Mouse (Mus musculus): ENCODE results near the gene Ifngr2. TPM values are rescaled to one million over a fixed set of nuclear protein-coding genes. Genes with fewer than 3 reads are reported as not detected.
"Not testable (repeated sequence)": the region's sequence is repeated elsewhere in the genome, so short reads cannot be mapped to it uniquely, and the experiment has no call there.

Gene Ifngr2
- polyA plus RNA-seq, 1 experiment from 2014 or later, result 63.0 TPM

- no peak for ATAC-seq
- Histone ChIP-seq H3K9ac (no peak overlapping the region), H3K9me3 (replicated peaks) (0 out of 2 replicates have a peak, but pooled peaks cover 5% of the 10 kb centered on the region), H3K27me3 (no peaks in the 10 kb centered on the region), H3K36me3 (ENCODE audit: poor library complexity, severe bottlenecking) (no peaks in the 10 kb centered on the region), H3K4me2 (no peak overlapping the region), H3K27ac (no peak overlapping the region), H3K4me1 (no peaks in the 10 kb centered on the region), H3K4me3 (no peak overlapping the region)
- 94% methylated on average over 6 of the region's 6 CpGs for WGBS
These were observed 20.6 kb upstream of the Ifngr2 start for GRCm38 (mm10) chr16:91526274-91526673.

DNA sequence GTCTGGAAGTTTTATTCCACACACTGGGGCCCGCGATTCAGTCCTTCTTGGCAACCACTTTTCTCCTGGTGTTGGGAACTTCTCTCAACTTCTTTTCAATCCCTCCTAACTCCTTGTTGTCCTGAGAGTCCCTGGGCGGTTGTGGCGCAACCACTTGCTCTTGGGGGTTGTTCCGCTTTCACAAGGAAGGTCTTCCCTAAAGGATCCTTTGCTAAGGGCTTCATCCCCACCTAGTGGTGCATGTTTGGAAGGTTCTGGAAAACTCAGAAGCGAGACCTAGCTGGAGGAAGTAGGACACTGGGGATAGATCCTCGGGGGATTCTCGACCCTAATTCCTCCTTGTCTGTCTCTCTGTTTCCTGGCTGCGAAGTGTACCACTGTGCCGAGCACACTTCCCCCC is 19.8 kb upstream of the Ifngr2 start:
- H3K4me2 ChIP-seq, result no peak overlapping the region
- 76% methylated on average over 10 of the region's 10 CpGs for WGBS
- no peak overlapping the region for H3K9ac ChIP-seq
- no peak for ATAC-seq
- no peak overlapping the region for H3K4me3 ChIP-seq
- no peaks in the 10 kb centered on the region for H3K4me1 ChIP-seq
- no peak overlapping the region for H3K27ac ChIP-seq
- no peaks in the 10 kb centered on the region for H3K36me3 ChIP-seq (ENCODE audit: poor library complexity, severe bottlenecking)
- 0 out of 2 replicates have a peak, but pooled peaks cover 5% of the 10 kb centered on the region for H3K9me3 ChIP-seq (replicated peaks)
- no peaks in the 10 kb centered on the region for H3K27me3 ChIP-seq

DNA sequence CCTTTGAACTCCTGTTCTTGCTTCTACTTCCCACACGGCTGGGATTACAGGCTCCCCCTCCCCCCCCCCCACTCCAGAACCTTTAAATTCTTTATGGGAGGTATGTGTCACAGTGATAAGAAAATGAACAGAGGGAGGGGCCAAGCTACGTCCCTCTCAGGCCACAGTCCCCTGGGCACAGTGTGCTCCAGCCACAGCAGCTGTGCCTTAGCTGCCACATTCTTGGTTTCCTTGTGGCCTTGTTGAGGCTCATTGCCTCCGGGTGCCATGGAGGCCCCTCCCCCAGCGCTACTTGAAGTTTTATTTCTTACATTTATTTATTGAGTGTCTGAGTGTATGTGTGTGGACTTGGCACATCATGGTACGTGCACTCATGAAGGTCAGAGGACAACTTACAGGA is 19.4 kb upstream of the Ifngr2 start:
- H3K27ac ChIP-seq, result no peak overlapping the region
- 74% methylated on average over 5 of the region's 5 CpGs for WGBS
- H3K9ac ChIP-seq, result no peak overlapping the region
- no peak for ATAC-seq
- H3K4me3 ChIP-seq, result no peak overlapping the region
- H3K4me1 ChIP-seq, result no peaks in the 10 kb centered on the region
- H3K27me3 ChIP-seq, result no peaks in the 10 kb centered on the region
- H3K9me3 ChIP-seq (replicated peaks), result 0 out of 2 replicates have a peak, but pooled peaks cover 5% of the 10 kb centered on the region
- H3K4me2 ChIP-seq, result no peak overlapping the region
- no peaks in the 10 kb centered on the region for H3K36me3 ChIP-seq (ENCODE audit: poor library complexity, severe bottlenecking)

DNA sequence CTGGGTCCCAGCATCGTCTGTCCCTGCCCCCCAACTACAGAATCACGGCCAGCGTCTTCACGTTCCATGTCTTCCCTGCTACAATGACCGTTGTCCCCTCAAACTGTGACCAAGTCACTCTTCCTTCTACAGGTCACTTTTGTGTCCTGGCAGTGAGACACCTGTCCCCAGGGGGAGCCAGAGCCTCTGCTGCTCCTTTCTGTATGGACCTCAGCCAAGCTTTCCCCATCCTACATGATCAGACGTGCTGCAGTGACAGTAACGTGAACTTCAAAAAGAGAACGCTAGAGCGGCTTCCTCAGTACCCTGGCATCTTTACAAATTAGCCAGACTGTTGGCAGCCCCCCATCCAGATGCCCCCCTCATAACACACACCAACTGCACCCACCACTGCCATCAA is 18.3 kb upstream of the Ifngr2 start:
- Histone ChIP-seq H3K36me3 (ENCODE audit: poor library complexity, severe bottlenecking) (no peaks in the 10 kb centered on the region), H3K9ac (no peak overlapping the region), H3K4me3 (no peak overlapping the region), H3K9me3 (replicated peaks) (0 out of 2 replicates have a peak, but pooled peaks cover 5% of the 10 kb centered on the region), H3K27me3 (no peaks in the 10 kb centered on the region), H3K4me1 (no peaks in the 10 kb centered on the region), H3K27ac (no peak overlapping the region), H3K4me2 (no peak overlapping the region)
- WGBS, result 82% methylated on average over 9 of the region's 9 CpGs
- ATAC-seq, result no peak

- not testable (repeated sequence) for H3K9ac ChIP-seq; H3K4me2 ChIP-seq; H3K4me3 ChIP-seq; H3K27me3 ChIP-seq; ATAC-seq; H3K9me3 ChIP-seq (replicated peaks); H3K27ac ChIP-seq; H3K36me3 ChIP-seq (ENCODE audit: poor library complexity, severe bottlenecking); H3K4me1 ChIP-seq
- 82% methylated on average over 4 of the region's 4 CpGs for WGBS
These were observed 16.0 kb upstream of the Ifngr2 start for GRCm38 (mm10) chr16:91530830-91531229.

DNA sequence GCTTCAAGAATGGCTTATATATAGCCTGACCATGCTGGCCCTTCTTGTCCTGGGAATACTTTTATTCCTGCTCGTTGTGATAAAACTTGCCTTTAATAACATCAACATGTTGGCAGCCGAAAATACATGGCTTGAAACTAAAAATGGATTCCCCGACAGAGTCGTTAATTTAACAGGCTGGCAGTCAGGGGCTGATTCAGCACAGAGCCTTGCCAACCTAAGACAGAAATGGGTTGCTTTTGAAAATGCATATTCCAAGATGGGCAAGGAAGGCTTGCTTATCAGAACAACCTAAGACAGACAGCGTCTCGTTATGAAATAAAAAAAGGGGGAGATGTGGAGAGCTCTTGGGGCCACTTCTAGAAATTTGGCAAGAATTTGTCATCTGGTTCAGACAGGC is 15.0 kb upstream of the Ifngr2 start:
- Histone ChIP-seq H3K36me3 (ENCODE audit: poor library complexity, severe bottlenecking) (no peaks in the 10 kb centered on the region), H3K27me3 (no peaks in the 10 kb centered on the region), H3K27ac (no peak overlapping the region), H3K9ac (no peak overlapping the region), H3K4me2 (no peak overlapping the region), H3K4me3 (no peak overlapping the region), H3K4me1 (no peaks in the 10 kb centered on the region), H3K9me3 (replicated peaks) (no peaks in the 10 kb centered on the region)
- 85% methylated on average over 6 of the region's 6 CpGs for WGBS
- no peak for ATAC-seq

DNA sequence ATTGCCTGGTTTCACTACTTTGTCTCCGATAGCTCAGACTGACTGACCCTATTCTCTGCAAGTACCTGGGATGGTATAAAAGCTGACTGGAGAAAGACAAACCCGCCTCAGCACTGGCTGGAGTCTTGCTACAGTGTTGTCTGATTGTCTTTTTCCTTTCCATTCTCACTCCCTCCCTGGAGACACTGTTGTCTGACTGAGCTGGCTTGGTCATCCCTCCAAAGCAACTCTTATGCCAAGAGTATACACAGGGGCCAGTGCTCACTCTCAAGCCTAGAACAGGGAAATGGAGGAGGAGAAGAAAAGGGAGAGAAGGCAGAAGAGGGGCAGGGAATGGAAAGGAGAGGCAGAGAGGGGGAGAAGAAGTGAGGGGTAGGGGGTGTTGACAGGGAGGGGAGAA is 14.4 kb upstream of the Ifngr2 start:
- ATAC-seq, result no peak
- Histone ChIP-seq H3K27ac (no peak overlapping the region), H3K4me3 (no peak overlapping the region), H3K4me2 (no peak overlapping the region), H3K9ac (no peak overlapping the region), H3K27me3 (no peaks in the 10 kb centered on the region), H3K36me3 (ENCODE audit: poor library complexity, severe bottlenecking) (no peaks in the 10 kb centered on the region), H3K9me3 (replicated peaks) (no peaks in the 10 kb centered on the region), H3K4me1 (no peaks in the 10 kb centered on the region)
- 57% methylated on average over 2 of the region's 2 CpGs for WGBS

- no peak overlapping the region for H3K27ac ChIP-seq
- no peak overlapping the region for H3K4me3 ChIP-seq
- H3K27me3 ChIP-seq, result no peaks in the 10 kb centered on the region
- 76% methylated on average over 23 of the region's 23 CpGs for WGBS
- no peaks in the 10 kb centered on the region for H3K4me1 ChIP-seq
- H3K9me3 ChIP-seq (replicated peaks), result no peaks in the 10 kb centered on the region
- H3K9ac ChIP-seq, result no peak overlapping the region
- no peak for ATAC-seq
- no peak overlapping the region for H3K4me2 ChIP-seq
- no peaks in the 10 kb centered on the region for H3K36me3 ChIP-seq (ENCODE audit: poor library complexity, severe bottlenecking)
These were observed 13.5 kb upstream of the Ifngr2 start for GRCm38 (mm10) chr16:91533097-91534001.

DNA sequence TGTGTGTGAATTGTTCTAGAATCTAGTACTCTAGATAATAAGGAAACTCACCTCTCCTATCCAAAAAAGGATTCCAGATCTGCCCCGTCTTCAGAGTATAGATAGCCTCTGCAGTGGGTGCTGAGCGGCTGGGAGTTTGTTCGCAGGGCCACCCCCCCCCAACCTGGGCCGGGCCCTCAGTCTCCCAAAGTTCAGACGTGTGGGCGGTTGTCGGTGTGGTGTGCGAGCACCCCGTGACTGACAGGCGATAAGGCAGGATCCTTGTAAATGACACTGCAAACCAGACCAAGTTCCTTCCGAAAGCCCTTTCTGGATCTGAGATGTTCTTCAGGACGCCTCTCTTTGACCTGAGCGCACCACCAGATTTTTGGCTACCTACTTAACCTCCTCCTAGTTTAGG is 12.4 kb upstream of the Ifngr2 start:
- Histone ChIP-seq H3K27ac (no peak overlapping the region), H3K9me3 (replicated peaks) (no peaks in the 10 kb centered on the region), H3K4me3 (no peak overlapping the region), H3K9ac (no peak overlapping the region), H3K4me1 (no peaks in the 10 kb centered on the region), H3K4me2 (no peak overlapping the region), H3K36me3 (ENCODE audit: poor library complexity, severe bottlenecking) (no peaks in the 10 kb centered on the region), H3K27me3 (no peaks in the 10 kb centered on the region)
- no peak for ATAC-seq
- 49% methylated on average over 13 of the region's 13 CpGs for WGBS

DNA sequence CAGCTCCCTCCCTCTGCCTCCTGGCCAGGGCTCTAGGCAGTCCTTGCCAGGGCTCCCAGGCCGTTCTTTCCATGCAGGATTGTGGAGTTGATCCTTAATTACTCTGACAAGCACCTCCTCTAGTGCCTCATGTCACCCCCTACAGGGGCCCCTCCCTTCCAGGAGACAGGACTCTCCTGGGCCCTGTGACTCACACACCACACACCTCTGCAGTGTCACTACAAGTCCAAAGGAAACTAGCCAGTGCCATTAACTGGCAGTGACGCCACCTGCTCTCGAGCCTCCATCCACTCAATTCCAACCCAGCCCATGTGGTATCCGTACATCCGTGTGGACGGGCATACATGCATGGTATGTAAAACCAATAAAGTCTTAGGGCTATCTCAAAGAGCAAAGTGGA is 12.0 kb upstream of the Ifngr2 start:
- Histone ChIP-seq H3K4me2 (no peak overlapping the region), H3K4me3 (no peak overlapping the region), H3K27ac (no peak overlapping the region), H3K27me3 (no peaks in the 10 kb centered on the region), H3K9me3 (replicated peaks) (no peaks in the 10 kb centered on the region), H3K4me1 (no peaks in the 10 kb centered on the region), H3K9ac (no peak overlapping the region), H3K36me3 (ENCODE audit: poor library complexity, severe bottlenecking) (no peaks in the 10 kb centered on the region)
- no peak for ATAC-seq
- 81% methylated on average over 6 of the region's 6 CpGs for WGBS

GRCm38 (mm10) chr16:91536372-91536771 is 10.5 kb upstream of the Ifngr2 start:
- H3K9me3 ChIP-seq (replicated peaks), result no peaks in the 10 kb centered on the region
- no peaks in the 10 kb centered on the region for H3K36me3 ChIP-seq (ENCODE audit: poor library complexity, severe bottlenecking)
- peaks cover 2% of the 10 kb centered on the region for H3K4me1 ChIP-seq
- no peak overlapping the region for H3K4me3 ChIP-seq
- H3K27me3 ChIP-seq, result no peaks in the 10 kb centered on the region
- no peak overlapping the region for H3K9ac ChIP-seq
- 90% methylated on average over 6 of the region's 6 CpGs for WGBS
- no peak overlapping the region for H3K27ac ChIP-seq
- no peak for ATAC-seq
- no peak overlapping the region for H3K4me2 ChIP-seq

- no peaks in the 10 kb centered on the region for H3K27me3 ChIP-seq
- H3K9ac ChIP-seq, result no peak overlapping the region
- 75% methylated on average over 3 of the region's 3 CpGs for WGBS
- no peak overlapping the region for H3K4me2 ChIP-seq
- H3K36me3 ChIP-seq (ENCODE audit: poor library complexity, severe bottlenecking), result no peaks in the 10 kb centered on the region
- no peak for ATAC-seq
- H3K27ac ChIP-seq, result no peak overlapping the region
- peaks cover 9% of the 10 kb centered on the region for H3K4me1 ChIP-seq
- H3K9me3 ChIP-seq (replicated peaks), result no peaks in the 10 kb centered on the region
- no peak overlapping the region for H3K4me3 ChIP-seq
These were observed 9.8 kb upstream of the Ifngr2 start for GRCm38 (mm10) chr16:91537065-91537464.

- H3K27me3 ChIP-seq, result no peaks in the 10 kb centered on the region
- no peak overlapping the region for H3K27ac ChIP-seq
- WGBS, result 85% methylated on average over 6 of the region's 6 CpGs
- H3K9me3 ChIP-seq (replicated peaks), result no peaks in the 10 kb centered on the region
- no peak overlapping the region for H3K4me3 ChIP-seq
- no peak overlapping the region for H3K4me2 ChIP-seq
- H3K36me3 ChIP-seq (ENCODE audit: poor library complexity, severe bottlenecking), result no peaks in the 10 kb centered on the region
- ATAC-seq, result no peak
- peaks cover 10% of the 10 kb centered on the region for H3K4me1 ChIP-seq
- no peak overlapping the region for H3K9ac ChIP-seq
These were observed 8.8 kb upstream of the Ifngr2 start for GRCm38 (mm10) chr16:91538051-91538450.

All from forebrain, embryonic 13.5 days (tissue).